Mouse (Mus musculus) layer of hippocampus, adult 8-10 months (tissue): ENCODE measurements around the gene Krtap9-5. TPM values are rescaled to one million over a fixed set of nuclear protein-coding genes. Genes with fewer than 3 reads are reported as not detected.

Source experiments
- DNase-seq, 2 experiments: peaks; one replicate each; pipeline ENCODE4 v3.0.0; 2022; ENCODE audit warnings: low spot score in 2 of 2
- total RNA-seq, 4 experiments: library from RNA; stranded (reverse); gene quantifications; 2 replicates each; pipeline ENCODE4 v1.2.4; 2022

The Krtap9-5 gene
- total RNA-seq = not detected

DNA sequence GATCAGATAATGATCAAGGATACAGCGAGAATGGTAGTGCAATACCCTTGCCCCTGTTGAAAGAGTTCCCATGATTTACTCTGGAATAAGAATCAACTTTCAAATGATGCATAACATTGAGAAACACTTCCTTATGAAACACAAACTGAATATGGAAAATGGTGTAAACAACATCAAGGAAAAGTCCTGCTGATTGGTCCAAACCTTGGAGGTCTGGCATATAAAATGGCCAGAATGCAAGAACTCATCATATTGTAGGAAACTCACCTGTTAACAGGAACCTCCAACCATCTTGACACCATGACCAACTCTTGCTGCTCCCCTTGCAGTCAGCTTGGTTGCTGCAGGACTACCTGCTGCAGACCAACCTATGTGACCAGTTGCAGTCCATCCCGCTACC is at the start of gene Krtap9-5:
TSS of gene Krtap9-5 (plus strand) at position 301 of the 400 bp plus-strand sequence.
- DNase-seq = no peak

DNA sequence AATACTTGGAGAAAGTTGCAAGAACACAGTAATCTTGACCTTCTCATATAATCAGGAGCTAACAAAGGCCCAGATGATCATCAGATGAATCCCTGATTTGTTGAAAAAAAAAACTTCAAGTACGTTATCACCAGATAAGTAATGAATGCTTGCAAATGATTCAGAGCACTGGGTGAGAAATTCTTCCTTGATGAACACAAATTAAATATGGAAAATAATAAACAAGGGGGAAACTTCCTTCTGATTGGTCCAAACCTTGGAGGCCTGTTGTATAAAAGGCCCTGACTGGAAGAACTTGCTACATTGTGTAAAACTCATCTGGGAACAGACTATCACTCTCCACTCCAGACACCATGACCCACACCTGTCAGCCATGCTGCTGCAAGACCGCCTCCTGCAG is 40.7 kb upstream of the Krtap9-5 start, which contains the start of gene Krtap31-1:
TSS of gene Krtap31-1 (plus strand) at position 301 of the 400 bp plus-strand sequence.
- DNase-seq = no peak

DNA sequence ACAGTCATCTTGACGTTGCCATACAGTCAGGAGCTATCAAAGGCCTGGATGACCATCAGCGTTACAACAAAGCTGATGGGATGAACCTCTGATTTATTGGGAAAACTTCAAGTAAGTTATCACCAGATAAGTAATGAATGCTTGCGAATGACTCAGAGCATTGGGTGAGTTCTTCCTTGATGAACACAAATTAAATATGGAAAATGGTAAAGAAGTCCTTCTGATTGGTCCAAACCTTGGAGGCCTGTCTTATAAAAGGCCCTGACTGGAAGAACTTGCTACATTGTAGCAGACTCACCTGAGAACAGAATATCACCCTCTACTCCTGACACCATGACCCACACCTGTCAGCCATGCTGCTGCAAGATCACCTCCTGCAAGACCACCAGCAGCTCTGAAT is 33.8 kb upstream of the Krtap9-5 start, which contains the start of gene Gm11565:
TSS of gene Gm11565 (plus strand) at position 301 of the 400 bp plus-strand sequence.
- no peak for DNase-seq

DNA sequence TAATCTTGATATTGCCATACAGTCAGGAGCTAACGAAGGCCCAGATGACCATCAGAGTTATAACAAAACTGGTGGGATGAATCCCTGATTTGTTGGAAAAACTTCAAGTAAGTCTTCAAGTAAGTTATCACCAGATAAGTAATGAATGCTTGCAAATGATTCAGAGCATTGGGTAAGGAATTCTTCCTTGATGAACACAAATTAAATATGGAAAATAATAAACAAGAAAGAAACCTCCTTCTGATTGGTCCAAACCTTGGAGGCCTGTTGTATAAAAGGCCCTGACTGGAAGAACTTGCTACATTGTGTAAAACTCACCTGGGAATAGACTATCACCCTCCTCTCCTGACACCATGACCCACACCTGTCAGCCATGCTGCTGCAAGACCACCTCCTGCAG is 12.3 kb upstream of the Krtap9-5 start, which contains the start of gene Krtap31-2:
TSS of gene Krtap31-2 (plus strand) at position 301 of the 400 bp plus-strand sequence.
- DNase-seq = no peak

DNA sequence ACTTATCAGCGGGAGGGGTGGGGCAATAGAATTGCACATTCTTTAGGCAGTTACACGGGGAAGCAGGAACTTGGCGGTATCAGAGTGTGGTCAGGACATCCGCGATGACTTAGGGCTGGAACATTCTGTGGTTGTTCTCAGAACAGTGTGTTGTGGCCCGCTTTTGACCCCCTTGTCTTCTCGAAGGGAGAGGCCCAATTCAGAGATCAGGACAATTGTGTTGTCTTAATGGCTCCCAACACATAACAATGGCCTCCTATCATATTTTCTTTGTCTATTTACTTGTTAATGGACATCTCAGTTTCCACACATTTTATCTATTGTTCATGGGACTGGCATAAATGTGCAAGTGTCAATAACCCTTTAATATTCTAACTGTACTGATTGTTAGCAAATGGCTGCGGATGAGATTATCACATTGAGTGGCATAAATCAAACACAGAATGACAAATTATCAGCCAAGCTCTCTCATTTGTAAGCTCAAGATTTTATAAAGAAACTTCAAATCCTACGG is 10.5 kb upstream of the Krtap9-5 start:
- no peak for DNase-seq

DNA sequence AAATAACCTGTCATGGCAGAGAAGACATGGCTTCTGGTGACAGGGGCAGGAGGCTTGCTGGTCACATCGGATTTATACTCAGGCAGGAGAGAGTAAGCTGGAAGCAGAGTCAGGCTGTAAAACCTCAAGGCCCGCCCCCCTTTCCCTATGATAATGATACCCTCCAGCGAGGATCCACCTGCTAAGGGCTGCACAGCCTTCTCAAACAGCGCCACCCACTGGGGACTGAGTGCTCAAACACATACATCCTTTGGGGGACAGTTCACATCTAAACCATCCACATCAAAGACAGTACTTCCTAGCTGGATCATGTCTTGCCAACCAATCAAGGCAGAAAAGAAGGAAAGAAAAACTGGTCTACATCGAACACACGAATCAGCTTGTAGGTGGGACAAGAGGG is 15.9 kb downstream of the Krtap9-5 start:
- no peak for DNase-seq

DNA sequence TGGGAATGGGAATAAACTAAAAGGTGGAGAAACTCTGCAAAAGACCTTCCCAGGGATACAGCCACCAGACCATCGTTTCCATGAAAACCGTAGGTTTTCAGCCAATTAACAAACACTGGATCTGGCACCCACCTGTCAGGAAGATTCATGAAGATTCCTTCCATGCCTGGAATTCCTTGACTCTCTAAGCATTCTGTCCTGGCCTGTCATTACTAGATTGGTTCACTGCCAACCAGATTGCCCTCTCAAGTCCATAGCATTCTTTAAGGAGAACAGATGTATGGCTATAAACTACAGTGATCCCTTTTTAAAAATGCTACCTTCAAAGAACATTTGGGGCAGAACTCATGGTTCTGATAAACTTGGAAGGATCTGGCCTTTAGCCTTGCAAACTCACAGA is 17.7 kb downstream of the Krtap9-5 start:
- no peak for DNase-seq

DNA sequence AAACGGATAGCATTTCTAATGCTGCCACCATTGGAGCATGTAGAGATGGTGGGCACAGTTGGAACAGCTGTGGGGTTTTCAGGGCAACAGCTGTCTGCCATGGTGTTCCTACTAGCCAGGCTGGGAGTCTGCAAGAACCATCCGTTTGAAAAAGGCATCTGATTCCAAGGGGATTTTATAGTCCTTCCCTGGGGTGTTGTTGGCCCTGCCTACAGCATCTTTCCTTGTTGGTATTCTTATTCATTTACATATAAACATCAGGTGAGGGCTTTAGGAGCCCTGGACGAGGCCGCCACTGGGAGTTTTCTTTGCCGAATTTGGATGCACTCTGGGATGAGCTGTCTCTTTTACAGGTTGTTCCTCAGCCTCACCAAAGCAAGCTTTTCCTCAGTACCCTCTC is 30.7 kb downstream of the Krtap9-5 start, which contains the start of gene Krtap29-1:
TSS of gene Krtap29-1 (minus strand) at position 101 of the 400 bp plus-strand sequence.
- DNase-seq = no peak

DNA sequence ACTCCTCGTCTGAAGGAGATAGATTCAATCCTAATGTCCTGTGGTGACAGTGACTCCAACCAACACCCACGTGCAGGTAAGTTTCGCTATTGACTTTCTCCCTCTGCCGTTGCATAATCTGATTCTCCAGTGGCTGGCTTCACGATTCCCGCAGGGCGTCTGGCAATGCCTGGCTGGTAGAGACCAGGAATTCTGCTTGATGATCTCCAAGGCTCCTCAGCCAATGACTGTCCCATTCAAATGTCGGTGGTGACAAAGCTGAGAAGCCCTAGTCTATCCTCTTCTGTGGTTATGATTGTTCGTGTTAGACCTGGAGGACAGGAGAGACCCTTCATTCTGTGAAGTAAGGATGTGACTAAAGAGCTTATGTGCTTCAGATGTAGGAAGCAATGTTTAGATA is 34.5 kb downstream of the Krtap9-5 start:
- no peak for DNase-seq

DNA sequence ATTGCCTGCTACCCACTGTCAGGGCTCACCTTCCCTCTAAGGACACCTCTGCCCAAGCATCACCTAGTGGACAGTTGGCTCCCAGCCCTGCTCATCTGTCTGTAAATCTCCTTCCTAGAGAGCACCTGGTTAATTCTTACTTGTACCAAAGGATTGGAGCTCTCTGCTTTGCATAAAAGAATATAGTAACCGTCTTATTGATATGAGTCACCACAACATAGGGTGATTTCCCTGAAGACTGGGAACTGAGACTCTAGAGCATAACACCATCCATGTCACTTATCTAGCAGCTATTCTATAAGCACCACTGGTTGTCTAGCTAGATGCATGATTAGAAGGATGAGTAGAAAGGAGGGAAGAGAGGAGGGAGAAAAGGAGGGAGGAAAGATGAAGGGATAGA is 35.2 kb downstream of the Krtap9-5 start:
- DNase-seq = no peak

DNA sequence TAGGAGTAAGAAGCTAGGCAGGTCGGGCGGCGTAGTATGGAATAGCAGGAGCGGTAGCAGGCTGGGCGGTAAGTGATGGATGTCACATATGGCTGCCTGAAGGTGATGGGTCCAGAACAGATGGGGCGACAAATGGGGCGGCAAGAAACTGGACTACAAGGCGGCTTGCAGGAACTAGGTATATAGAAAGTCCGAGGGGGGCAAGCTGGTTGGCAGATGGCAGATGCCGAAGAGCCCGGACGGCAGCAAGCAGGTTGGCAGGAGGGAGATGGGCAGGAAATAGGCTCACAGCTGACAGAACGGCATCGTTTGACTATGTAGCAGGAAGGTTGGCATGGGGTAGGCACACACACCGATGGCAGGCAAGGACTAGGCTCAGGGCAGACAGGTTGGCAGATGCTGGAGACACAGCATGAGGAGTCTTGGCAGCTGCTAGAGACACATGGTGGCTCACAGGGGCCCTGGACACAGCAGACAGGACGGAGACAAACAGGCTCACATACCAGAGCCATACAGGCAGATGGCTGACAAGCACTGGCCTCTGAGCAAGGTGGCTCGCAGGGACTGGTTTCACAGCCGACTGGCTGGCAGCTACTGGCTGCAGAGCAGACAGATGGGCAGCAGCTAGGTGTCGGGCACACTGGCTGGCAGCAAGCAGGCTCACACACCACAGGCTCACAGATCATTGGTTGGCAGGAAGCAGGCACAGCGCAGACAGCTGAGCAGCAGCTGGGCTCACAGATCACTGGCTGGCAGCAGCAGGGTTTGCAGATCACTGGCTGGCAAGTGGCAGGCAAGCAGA is 37.2 kb downstream of the Krtap9-5 start:
- peak; percentile 47 to 49 for DNase-seq

DNA sequence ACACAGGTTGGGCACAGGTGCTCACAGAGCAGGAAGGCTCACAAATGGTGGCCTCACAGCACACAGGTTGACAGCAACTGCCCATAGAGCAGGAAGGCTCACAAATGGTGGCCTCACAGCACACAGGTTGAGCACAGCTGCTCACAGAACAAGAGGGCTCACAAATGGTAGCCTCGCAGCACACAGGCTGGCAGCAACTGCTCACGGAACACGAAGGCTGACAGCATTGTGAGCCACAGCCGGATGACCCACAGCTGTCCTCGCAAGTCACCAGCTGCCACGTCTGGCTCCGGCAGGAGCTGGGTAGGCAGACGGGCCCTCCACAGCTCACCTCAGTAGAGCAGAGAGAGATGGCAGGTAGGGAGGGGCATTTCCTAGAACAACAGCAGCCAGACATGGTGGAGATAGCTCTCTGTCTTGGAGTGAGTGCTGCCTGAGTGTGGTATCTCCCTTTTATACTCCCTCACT is 37.9 kb downstream of the Krtap9-5 start, which contains the start of gene Krtap16-1:
TSS of gene Krtap16-1 (minus strand) at position 418 of the 468 bp plus-strand sequence.
- no peak for DNase-seq

DNA sequence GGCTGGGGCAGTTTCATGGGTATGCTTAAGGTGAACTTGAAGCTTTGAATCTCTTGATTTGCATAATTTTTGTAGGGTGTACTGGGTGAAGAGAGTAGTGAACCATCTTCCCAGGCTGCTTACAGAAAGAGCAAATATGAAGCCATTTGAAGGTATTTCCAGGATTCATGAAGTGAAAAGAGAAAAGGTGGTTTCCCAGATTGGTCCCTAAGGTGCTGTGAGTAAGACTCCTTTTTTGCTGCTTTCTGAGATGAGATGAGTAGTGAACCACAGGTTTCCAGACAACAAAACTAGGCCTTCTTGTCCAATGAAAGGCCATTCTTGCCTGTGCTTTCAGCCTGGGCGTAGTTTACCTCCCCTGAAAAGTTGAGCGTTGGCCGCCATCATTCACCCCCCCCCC is 40.3 kb downstream of the Krtap9-5 start:
- no peak for DNase-seq

DNA sequence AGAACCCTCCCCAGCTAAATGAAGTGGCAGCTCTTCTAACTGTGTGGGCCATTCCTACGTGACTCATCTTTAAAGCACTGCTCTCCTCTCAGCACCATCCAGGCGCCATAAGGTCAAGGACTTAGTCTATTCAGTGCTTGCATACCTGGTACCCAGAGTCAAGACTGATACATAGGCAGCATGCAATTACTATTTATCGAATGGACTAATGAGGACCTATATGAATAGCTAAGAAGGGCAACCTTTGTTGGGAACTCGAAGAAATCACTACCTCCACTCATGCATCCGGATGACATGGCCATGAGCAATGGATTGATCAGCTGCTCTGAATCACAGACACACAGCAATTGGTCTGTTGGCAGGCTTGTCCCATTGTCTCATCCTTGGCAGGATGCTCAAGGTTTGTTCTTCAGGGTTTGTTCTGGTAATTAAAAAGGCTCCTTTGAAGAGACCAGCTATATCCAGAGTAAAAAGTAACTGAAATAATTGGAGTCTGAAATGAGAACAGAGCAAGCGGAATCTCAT is 41.7 kb downstream of the Krtap9-5 start:
- DNase-seq = no peak

DNA sequence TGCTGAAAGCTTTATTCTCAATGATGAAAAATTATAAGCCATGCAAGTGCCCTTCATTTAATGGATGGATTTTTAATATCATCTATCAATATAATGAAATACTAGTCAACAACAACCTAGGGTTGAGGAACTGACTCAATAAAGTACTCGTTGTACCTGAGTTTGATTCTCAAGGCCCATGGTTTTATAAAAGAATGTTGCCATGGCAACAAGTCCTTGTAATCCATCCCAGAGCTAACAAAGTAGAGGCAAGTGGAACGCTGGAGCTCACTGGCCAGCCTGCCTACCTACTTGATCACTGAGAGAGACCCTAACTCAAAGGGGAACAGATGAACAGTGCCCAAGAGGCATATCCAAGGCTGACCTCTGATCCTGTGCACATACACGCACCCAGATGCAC is 42.3 kb downstream of the Krtap9-5 start:
- no peak for DNase-seq

DNA sequence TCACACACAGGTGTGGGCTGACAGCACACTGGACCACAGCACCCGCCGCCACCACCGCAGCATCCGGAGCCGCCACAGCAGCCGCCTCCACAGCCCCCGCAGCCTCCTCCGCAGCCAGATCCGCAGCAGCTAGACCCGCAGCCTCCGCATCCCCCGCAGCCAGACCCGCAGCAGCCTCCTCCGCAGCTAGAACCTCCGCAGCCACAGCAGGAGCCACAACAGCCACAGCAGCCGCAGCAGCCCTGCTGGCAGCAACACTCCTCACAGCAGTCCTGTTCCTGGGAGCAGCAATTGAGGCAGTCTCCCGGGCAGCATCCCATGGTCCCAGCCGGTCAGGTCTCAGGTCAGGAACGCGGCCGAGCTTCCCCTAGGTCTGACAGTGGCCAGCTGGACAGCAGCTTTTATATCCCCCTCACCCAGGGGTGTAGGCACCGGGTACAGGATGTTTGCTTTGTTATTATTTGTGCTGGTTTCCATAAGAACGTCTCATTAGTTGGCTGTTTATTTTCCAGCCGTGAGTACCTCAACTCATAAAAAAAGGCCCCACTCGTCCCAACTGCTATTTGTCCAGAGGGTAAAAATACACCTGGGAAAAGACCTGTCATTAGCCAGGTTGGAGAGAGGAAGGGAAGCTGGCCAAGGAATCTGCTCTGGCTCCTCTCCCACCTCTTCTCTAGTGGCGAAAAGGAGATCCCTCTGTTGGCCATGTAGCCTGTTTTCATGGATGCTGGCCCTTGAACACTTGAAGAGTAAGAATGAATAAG is 45.5 kb downstream of the Krtap9-5 start, which contains the start of gene Krtap17-1:
TSS of gene Krtap17-1 (minus strand) at position 375 of the 764 bp plus-strand sequence.
- no peak for DNase-seq

DNA sequence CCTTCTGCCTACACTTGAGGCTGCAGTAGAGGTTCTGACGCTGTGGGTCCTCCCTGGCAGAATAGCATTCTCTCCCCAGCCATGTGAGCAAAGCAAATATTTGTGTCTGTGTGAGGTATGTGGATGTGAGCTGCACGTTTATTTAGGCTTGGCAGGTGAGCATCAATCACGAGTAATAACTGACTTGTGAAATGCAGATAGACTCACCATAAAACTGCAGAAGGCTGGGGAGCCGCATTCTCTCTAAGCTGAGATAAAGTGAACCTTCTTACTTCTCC is 46.0 kb downstream of the Krtap9-5 start:
- DNase-seq = no peak

DNA sequence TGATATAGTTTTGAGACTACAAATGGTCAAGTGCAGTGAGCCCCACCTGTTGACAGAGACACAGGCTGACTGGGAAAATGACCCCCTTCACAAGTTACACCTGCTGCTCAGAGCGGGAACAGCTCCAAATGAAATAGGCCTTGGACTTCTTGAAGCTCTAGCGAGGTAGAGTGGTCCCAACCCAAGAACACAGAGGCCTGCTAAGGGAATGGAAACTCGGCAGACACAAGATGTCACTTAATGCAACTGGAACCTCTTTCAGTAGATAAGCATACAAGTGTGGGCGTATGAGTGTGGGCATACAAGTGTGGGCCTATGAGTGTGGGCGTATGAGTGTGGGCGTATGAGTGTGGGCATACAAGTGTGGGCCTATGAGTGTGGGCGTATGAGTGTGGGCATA is 50.8 kb downstream of the Krtap9-5 start:
- DNase-seq = no peak
